12 mouse cellular contexts compared by ENCODE assay signal in genomic region chr2:62808813-62809212, GRCm38 (mm10).
DNase-seq lines count a peak whose midpoint lies in the region; ATAC-seq lines count a peak whose summit lies in the region.
"Had no signal": no experiment of that assay in that cellular context is flagged by ENCODE, and none has a peak within 500 bp of the region (broad histone marks: within the 10 kb centered on the region; RNA-seq: fewer than 3 reads in every experiment).

No protein-coding gene starts in this region.

- no peak overlapping the region for H3K27ac ChIP-seq in embryonic facial prominence, embryonic 14.5 days (replicated peaks; ENCODE audit: low read depth, low read length)
- no peak overlapping the region for H3K27ac ChIP-seq in embryonic facial prominence, embryonic 10.5 days (replicated peaks)
- H3K27ac ChIP-seq in neural tube, embryonic 12.5 days = no peak overlapping the region
- no peak overlapping the region for H3K27ac ChIP-seq in hindbrain, embryonic 15.5 days (replicated peaks)
- 0 out of 2 replicates have a peak overlapping the region, but pooled peaks have one; percentile 14 for H3K27ac ChIP-seq in neural tube, embryonic 13.5 days (replicated peaks)
- no peak overlapping the region for H3K27ac ChIP-seq in intestine, embryonic 16.5 days (ENCODE audit: low read length)

- no peak overlapping the region for H3K4me3 ChIP-seq in embryonic facial prominence, embryonic 14.5 days (ENCODE audit: low read depth, low read length)
- H3K4me3 ChIP-seq in embryonic facial prominence, embryonic 10.5 days = no peak overlapping the region
- H3K4me3 ChIP-seq in neural tube, embryonic 12.5 days = no peak overlapping the region
- no peak overlapping the region for H3K4me3 ChIP-seq in hindbrain, embryonic 15.5 days
- H3K4me3 ChIP-seq in neural tube, embryonic 13.5 days = no peak overlapping the region
- H3K4me3 ChIP-seq in intestine, embryonic 16.5 days (ENCODE audit: low read length) = no peak overlapping the region

- no peaks in the 10 kb centered on the region for H3K27me3 ChIP-seq in embryonic facial prominence, embryonic 14.5 days (replicated peaks; ENCODE audit: control insufficient read depth, insufficient read depth, low read length)
- H3K27me3 ChIP-seq in embryonic facial prominence, embryonic 10.5 days (replicated peaks; ENCODE audit: low read depth, poor library complexity, severe bottlenecking) = no peaks in the 10 kb centered on the region
- H3K27me3 ChIP-seq in neural tube, embryonic 12.5 days (replicated peaks) = no peaks in the 10 kb centered on the region
- no peaks in the 10 kb centered on the region for H3K27me3 ChIP-seq in hindbrain, embryonic 15.5 days
- H3K27me3 ChIP-seq in neural tube, embryonic 13.5 days = no peaks in the 10 kb centered on the region
- H3K27me3 ChIP-seq in intestine, embryonic 16.5 days (replicated peaks; ENCODE audit: control insufficient read depth, insufficient read depth, low read length) = no peaks in the 10 kb centered on the region

- WGBS in embryonic facial prominence, embryonic 14.5 days = 49% methylated on average over 4 of the region's 4 CpGs
- 63% methylated on average over 4 of the region's 4 CpGs for WGBS in embryonic facial prominence, embryonic 10.5 days
- WGBS in neural tube, embryonic 12.5 days = 56% methylated on average over 4 of the region's 4 CpGs
- 38% methylated on average over 4 of the region's 4 CpGs for WGBS in hindbrain, embryonic 15.5 days
- WGBS in neural tube, embryonic 13.5 days = 45% methylated on average over 4 of the region's 4 CpGs
- 55% methylated on average over 4 of the region's 4 CpGs for WGBS in intestine, embryonic 16.5 days

- no peaks in the 10 kb centered on the region for H3K9me3 ChIP-seq in embryonic facial prominence, embryonic 14.5 days (ENCODE audit: control insufficient read depth, low read length)
- H3K9me3 ChIP-seq in embryonic facial prominence, embryonic 10.5 days = no peaks in the 10 kb centered on the region
- H3K9me3 ChIP-seq in neural tube, embryonic 12.5 days = no peaks in the 10 kb centered on the region
- no peaks in the 10 kb centered on the region for H3K9me3 ChIP-seq in hindbrain, embryonic 15.5 days
- no peaks in the 10 kb centered on the region for H3K9me3 ChIP-seq in neural tube, embryonic 13.5 days
- H3K9me3 ChIP-seq in intestine, embryonic 16.5 days (ENCODE audit: control insufficient read depth, low read length) = no peaks in the 10 kb centered on the region

- peak; percentile 21 for DNase-seq in embryonic facial prominence, embryonic 14.5 days (ENCODE audit: low spot score)
- no peak for DNase-seq in embryonic facial prominence, embryonic 10.5 days (ENCODE audit: low spot score)
- no peak for DNase-seq in neural tube, embryonic 10.5 days (ENCODE audit: extremely low spot score, low spot score)
- DNase-seq in heart, adult 18-20 months = no peak
- DNase-seq: gastrocnemius, postnatal 14 days; lung, adult 18-20 months; thymus, adult 2 months had no signal

- no peak for ATAC-seq in embryonic facial prominence, embryonic 14.5 days (ENCODE audit: low read depth)
- ATAC-seq in neural tube, embryonic 12.5 days (ENCODE audit: low FRiP score, low read depth) = 0 out of 2 replicates have a peak, but pooled peaks have one; percentile 30
- peak; percentile 57 for ATAC-seq in hindbrain, embryonic 15.5 days (ENCODE audit: low FRiP score, low read depth)
- no peak for ATAC-seq in neural tube, embryonic 13.5 days (ENCODE audit: low read depth)
- ATAC-seq in intestine, embryonic 16.5 days = no peak
- ATAC-seq: CD4-positive, CD25-positive, alpha-beta regulatory T cell, adult 4 months had no signal

- no peaks in the 10 kb centered on the region; the same call in 1 of the 2 replicates for H3K4me1 ChIP-seq in embryonic facial prominence, embryonic 14.5 days (ENCODE audit: control insufficient read depth, insufficient read depth, low read length)
- H3K4me1 ChIP-seq in embryonic facial prominence, embryonic 10.5 days = no peaks in the 10 kb centered on the region
- H3K4me1 ChIP-seq in neural tube, embryonic 12.5 days = no peaks in the 10 kb centered on the region; the same call in 1 of the 2 replicates
- 0 out of 2 replicates have a peak, but pooled peaks cover 10% of the 10 kb centered on the region for H3K4me1 ChIP-seq in hindbrain, embryonic 15.5 days (replicated peaks)
- peaks cover 14% of the 10 kb centered on the region for H3K4me1 ChIP-seq in neural tube, embryonic 13.5 days (replicated peaks)
- no peaks in the 10 kb centered on the region for H3K4me1 ChIP-seq in intestine, embryonic 16.5 days (ENCODE audit: control insufficient read depth, insufficient read depth, low read length)

- H3K36me3 ChIP-seq in embryonic facial prominence, embryonic 14.5 days (ENCODE audit: control insufficient read depth, insufficient read depth, low read length) = no peaks in the 10 kb centered on the region
- no peaks in the 10 kb centered on the region for H3K36me3 ChIP-seq in embryonic facial prominence, embryonic 10.5 days (replicated peaks)
- no peaks in the 10 kb centered on the region for H3K36me3 ChIP-seq in neural tube, embryonic 12.5 days
- H3K36me3 ChIP-seq in hindbrain, embryonic 15.5 days = no peaks in the 10 kb centered on the region
- no peaks in the 10 kb centered on the region for H3K36me3 ChIP-seq in neural tube, embryonic 13.5 days
- H3K36me3 ChIP-seq in intestine, embryonic 16.5 days (ENCODE audit: control insufficient read depth, insufficient read depth, low read length) = no peaks in the 10 kb centered on the region

- no peak overlapping the region for H3K9ac ChIP-seq in embryonic facial prominence, embryonic 14.5 days (ENCODE audit: low read depth, low read length)
- H3K9ac ChIP-seq in neural tube, embryonic 12.5 days = no peak overlapping the region
- H3K9ac ChIP-seq in hindbrain, embryonic 15.5 days = no peak overlapping the region
- no peak overlapping the region for H3K9ac ChIP-seq in neural tube, embryonic 13.5 days
- no peak overlapping the region for H3K9ac ChIP-seq in intestine, embryonic 16.5 days (ENCODE audit: low read depth, low read length)

- H3K4me2 ChIP-seq in embryonic facial prominence, embryonic 14.5 days (ENCODE audit: low read depth, low read length) = no peak overlapping the region
- no peak overlapping the region for H3K4me2 ChIP-seq in neural tube, embryonic 12.5 days (replicated peaks)
- 0 out of 2 replicates have a peak overlapping the region, but pooled peaks have one; percentile 9 for H3K4me2 ChIP-seq in hindbrain, embryonic 15.5 days
- H3K4me2 ChIP-seq in neural tube, embryonic 13.5 days = no peak overlapping the region
- no peak overlapping the region for H3K4me2 ChIP-seq in intestine, embryonic 16.5 days (ENCODE audit: low read depth, low read length)

Comparison
In these comparisons a context has a peak if more than half of its experiments do, and no peak if none do; other contexts are left out.
1. ATAC-seq: peak in neural tube, embryonic 12.5 days (single experiment) and hindbrain, embryonic 15.5 days (single experiment); none in embryonic facial prominence, embryonic 14.5 days (single experiment), neural tube, embryonic 13.5 days (single experiment) and intestine, embryonic 16.5 days (single experiment).